Mouse (Mus musculus) hindbrain, embryonic 15.5 days (tissue): ENCODE measurements around the gene Vax2. TPM values are rescaled to one million over a fixed set of nuclear protein-coding genes. Genes with fewer than 3 reads are reported as not detected.

Experiments
- ATAC-seq: fragments of 200-750 bp; cut with Nextera tagmentation; 2 replicates; pipeline ENCODE4 v1.8.0; 2017; ENCODE audit warnings: low read depth, moderate number of reproducible peaks, moderate TSS enrichment; ENCODE audit not compliant: low FRiP score
- H3K27ac ChIP-seq: fragments of 300-500 bp; sonication (generic); replicated peaks from 2 replicates; pipeline ENCODE4 v1.5.1; 2015; ENCODE audit warnings: mild to moderate bottlenecking, inconsistent platforms
- H3K27me3 ChIP-seq: fragments of 300-500 bp; sonication (generic); 2 replicates; pipeline ENCODE4 v1.6.1; 2015; ENCODE audit warnings: control low read depth, inconsistent platforms
- H3K36me3 ChIP-seq: fragments of 300-500 bp; sonication (generic); 2 replicates; pipeline ENCODE4 v1.6.1; 2015; ENCODE audit warnings: control low read depth, inconsistent platforms
- H3K4me1 ChIP-seq: fragments of 300-500 bp; sonication (generic); replicated peaks from 2 replicates; pipeline ENCODE4 v1.6.1; 2015; ENCODE audit warnings: control low read depth, inconsistent platforms
- H3K4me2 ChIP-seq: fragments of 300-500 bp; sonication (generic); 2 replicates; pipeline ENCODE4 v1.6.1; 2015; ENCODE audit warnings: moderate library complexity, mild to moderate bottlenecking, inconsistent platforms
- H3K4me3 ChIP-seq: fragments of 300-500 bp; sonication (generic); 2 replicates; pipeline ENCODE4 v1.5.1; 2015; ENCODE audit warnings: mild to moderate bottlenecking, inconsistent platforms
- H3K9ac ChIP-seq: fragments of 300-500 bp; sonication (generic); 2 replicates; pipeline ENCODE4 v1.6.1; 2015; ENCODE audit warnings: inconsistent platforms
- H3K9me3 ChIP-seq: fragments of 300-500 bp; sonication (generic); 2 replicates; pipeline ENCODE4 v1.6.1; 2016; ENCODE audit warnings: control low read depth, inconsistent platforms
- WGBS: fragments of 180-500 bp; shearing (Covaris S2); methylation state at CpG from one replicate; pipeline ENCODE4 v1.1.7; 2015; 5-methylcytosine and 5-hydroxymethylcytosine counted together
- polyA plus RNA-seq: library from polyadenylated mRNA; unstranded; fragments of >200 nt; fragmentation: Nextera tagmentation; extraction: Ambion mirVana; gene quantifications from 2 replicates; pipeline ENCODE4 v1.2.1, GENCODE M21; 2015

Gene Vax2
- 0.34 TPM in 1 of 2 replicates, not detected in the other for polyA plus RNA-seq

DNA sequence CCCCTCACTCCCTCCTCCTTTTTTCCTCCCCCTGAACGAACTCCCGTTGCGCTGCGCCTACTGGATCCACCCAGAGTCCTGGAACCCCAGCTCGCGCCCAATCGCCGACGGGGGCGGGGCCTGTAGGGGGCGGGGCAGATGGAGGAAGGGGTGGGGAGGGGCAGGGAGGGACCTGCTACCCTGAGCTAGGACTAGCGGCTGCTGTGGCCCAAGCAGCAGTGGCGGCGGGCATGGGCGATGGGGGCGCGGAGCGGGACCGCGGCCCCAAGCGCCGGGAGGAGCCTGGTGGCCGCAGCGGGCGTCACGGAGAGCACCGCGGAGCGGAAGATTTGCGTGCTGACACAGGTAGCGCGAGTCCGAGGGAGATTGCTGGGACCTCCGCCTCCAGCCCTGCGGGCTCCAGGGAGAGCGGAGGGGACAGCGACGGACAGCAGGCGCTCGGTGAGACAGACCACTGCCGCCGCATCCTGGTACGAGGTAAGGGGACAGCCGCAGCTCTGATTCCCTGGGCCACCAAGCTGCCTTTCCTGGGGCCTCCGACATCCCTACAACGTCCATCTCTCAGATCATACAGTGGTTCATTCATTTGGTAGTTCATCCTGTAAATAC lies at the start of gene Vax2:
Gene Vax2, plus strand, starts transcription at position 198 of the 609 bp plus-strand sequence.
- H3K36me3 ChIP-seq: no peaks in the 10 kb centered on the region
- peaks cover 26% of the 10 kb centered on the region for H3K4me1 ChIP-seq
- no peak within 1 kb of the TSS for H3K27ac ChIP-seq
- no peaks in the 10 kb centered on the region for H3K9me3 ChIP-seq
- H3K27me3 ChIP-seq: peaks cover 94% of the 10 kb centered on the region
- peak within 1 kb of the TSS; percentile 51 for H3K4me2 ChIP-seq
- 0% methylated on average over 46 of the region's 46 CpGs for WGBS
- H3K9ac ChIP-seq: no peak within 1 kb of the TSS
- peak; percentile 64; the same call in 1 of the 2 replicates for ATAC-seq
- H3K4me3 ChIP-seq: peak within 1 kb of the TSS; percentile 29

DNA sequence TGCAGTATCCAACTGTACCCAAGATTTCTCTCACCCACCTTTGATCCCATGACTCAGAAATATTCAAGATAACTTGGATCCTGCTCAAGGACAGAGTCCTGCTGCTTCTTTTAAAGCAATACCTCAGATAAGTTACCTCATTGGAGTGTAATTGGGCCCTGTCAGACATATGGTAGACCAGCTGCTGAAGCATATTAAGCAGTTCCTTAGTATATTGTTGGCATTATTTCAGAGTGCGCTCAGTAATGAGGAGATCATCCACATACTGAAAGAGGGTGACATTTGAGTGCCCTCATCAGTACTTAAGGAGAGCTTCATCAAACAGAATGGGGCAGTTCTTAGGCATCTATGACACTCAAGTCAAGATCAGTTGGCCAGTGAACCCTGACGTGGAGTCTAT lies 46.1 kb upstream of the Vax2 start:
- H3K36me3 ChIP-seq: no peaks in the 10 kb centered on the region
- 87% methylated on average over 2 of the region's 2 CpGs for WGBS
- H3K27me3 ChIP-seq: no peaks in the 10 kb centered on the region
- H3K4me3 ChIP-seq: no peak overlapping the region
- no peak for ATAC-seq
- H3K27ac ChIP-seq: no peak overlapping the region
- H3K9ac ChIP-seq: no peak overlapping the region
- no peaks in the 10 kb centered on the region for H3K9me3 ChIP-seq
- no peaks in the 10 kb centered on the region for H3K4me1 ChIP-seq
- H3K4me2 ChIP-seq: no peak overlapping the region

DNA sequence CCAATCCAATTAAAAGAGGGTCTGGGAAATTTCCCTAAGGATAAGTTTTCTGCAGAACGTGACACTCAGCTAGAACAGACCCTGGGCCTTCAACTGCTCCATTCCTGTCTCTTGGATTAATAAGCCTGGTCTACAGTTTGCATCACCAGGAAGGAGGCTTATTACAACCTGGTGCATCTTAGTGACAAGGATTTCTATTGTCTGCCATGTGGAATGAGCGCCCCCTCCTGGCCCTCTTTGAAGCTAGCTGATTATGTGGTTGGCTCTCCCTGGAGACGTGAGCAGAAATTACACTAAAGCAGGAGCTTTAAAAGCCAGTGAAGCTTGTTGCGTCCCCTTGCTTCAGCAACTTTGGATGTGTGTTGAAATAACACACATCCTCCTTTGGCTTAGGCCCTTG lies 37.7 kb upstream of the Vax2 start:
- no peak overlapping the region for H3K27ac ChIP-seq
- no peak overlapping the region for H3K4me2 ChIP-seq
- WGBS: 8% methylated on average over 4 of the region's 4 CpGs
- H3K9ac ChIP-seq: no peak overlapping the region
- H3K27me3 ChIP-seq: 0 out of 2 replicates have a peak, but pooled peaks cover 3% of the 10 kb centered on the region
- ATAC-seq: peak; percentile 76
- H3K4me3 ChIP-seq: no peak overlapping the region
- H3K36me3 ChIP-seq: no peaks in the 10 kb centered on the region
- H3K4me1 ChIP-seq: no peaks in the 10 kb centered on the region
- no peaks in the 10 kb centered on the region for H3K9me3 ChIP-seq

DNA sequence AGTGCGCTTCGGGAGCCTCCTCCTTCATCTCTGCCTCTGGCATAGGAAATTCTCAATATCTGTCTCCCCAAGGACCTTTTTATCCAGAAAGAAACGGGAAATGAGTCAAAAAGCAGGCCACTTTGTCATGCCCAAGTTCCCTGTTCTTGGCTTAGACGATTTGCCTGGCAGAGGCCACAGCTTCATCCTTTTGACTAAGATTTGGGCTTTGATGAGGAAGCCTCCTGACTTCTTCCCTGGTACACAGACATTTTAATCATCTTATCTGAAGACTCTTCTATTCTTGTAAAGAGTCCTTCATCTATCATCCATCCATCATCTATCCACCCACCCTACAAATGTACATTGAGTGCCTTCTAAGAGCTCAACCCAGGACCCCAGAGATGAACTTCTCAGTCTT lies 33.3 kb upstream of the Vax2 start, which contains the start of gene Cd207:
Gene Cd207, minus strand, starts transcription at position 101 of the 400 bp plus-strand sequence.
- Histone ChIP-seq H3K4me2 (no peak within 1 kb of the TSS), H3K9ac (no peak within 1 kb of the TSS), H3K4me1 (no peaks in the 10 kb centered on the region), H3K4me3 (no peak within 1 kb of the TSS), H3K9me3 (no peaks in the 10 kb centered on the region), H3K27ac (no peak within 1 kb of the TSS), H3K27me3 (0 out of 2 replicates have a peak, but pooled peaks cover 6% of the 10 kb centered on the region), H3K36me3 (no peaks in the 10 kb centered on the region)
- WGBS: 81% methylated on average over 4 of the region's 4 CpGs
- ATAC-seq: no peak

DNA sequence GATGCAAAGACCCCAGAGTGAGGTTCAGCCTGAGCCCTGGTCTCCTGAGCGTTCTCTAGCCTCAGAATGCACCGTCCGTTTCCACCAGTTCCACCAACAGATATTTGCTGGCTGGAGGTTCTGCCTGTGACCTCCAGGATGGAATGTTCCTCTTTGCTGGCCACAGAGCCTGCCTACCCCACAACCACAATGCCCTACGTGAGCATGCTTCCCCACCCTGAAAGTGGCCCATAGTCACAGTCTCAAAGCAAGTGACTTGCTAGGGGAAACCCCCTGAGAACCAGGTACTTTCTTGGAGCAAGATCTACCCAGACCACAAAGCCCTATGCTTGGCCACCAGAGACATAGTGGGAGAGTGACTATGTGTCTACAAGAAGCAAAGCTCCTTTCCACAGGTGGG lies 21.7 kb upstream of the Vax2 start:
- 84% methylated on average over 4 of the region's 4 CpGs for WGBS
- ATAC-seq: no peak
- Histone ChIP-seq H3K4me3 (no peak overlapping the region), H3K4me1 (no peaks in the 10 kb centered on the region), H3K4me2 (no peak overlapping the region), H3K36me3 (no peaks in the 10 kb centered on the region), H3K9me3 (no peaks in the 10 kb centered on the region), H3K27me3 (peaks cover 69% of the 10 kb centered on the region), H3K9ac (no peak overlapping the region), H3K27ac (no peak overlapping the region)

DNA sequence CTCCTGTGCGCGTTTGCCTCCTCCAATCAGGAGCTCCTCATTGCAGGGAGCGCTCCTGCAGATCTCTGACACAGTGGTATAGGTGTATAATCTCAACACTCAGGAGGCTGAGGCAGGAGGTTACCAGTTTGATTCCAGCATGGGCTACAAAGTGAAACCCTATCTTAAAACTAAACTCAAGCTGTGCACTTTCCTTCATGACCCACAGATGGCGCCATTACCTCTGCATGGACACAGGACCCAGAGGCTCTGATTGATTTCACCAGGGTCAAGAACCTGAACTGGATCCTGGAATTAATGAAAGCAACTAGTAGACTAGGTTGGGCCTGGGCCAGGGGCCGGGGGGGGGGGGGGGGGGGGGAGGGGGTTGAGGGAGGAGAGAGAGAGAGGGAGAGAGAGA lies 20.8 kb upstream of the Vax2 start:
- no peak overlapping the region for H3K4me2 ChIP-seq
- H3K9me3 ChIP-seq: no peaks in the 10 kb centered on the region
- no peaks in the 10 kb centered on the region for H3K4me1 ChIP-seq
- no peak overlapping the region for H3K9ac ChIP-seq
- H3K4me3 ChIP-seq: no peak overlapping the region
- no peak for ATAC-seq
- H3K36me3 ChIP-seq: no peaks in the 10 kb centered on the region
- H3K27ac ChIP-seq: no peak overlapping the region
- H3K27me3 ChIP-seq: peaks cover 74% of the 10 kb centered on the region
- 19% methylated on average over 4 of the region's 5 CpGs for WGBS

DNA sequence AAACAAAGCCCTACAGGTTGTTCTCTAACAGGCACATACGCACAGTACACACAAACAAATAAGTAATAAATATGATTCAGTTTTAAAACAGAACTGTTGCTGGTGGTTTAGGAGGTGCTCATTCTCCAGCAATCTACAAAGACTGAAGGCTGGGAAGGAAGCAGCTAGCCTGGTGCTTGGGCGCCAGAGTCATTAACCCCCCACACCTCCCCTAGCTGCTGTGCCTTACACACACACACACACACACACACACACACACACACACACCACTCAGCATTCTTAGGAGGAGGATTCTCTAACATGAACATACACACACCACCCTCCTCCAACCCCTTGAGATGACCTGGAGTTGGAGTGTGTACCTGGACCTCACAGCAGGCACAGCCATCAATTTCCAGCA lies 20.1 kb upstream of the Vax2 start:
- H3K4me3 ChIP-seq: no peak overlapping the region
- H3K36me3 ChIP-seq: no peaks in the 10 kb centered on the region
- H3K9ac ChIP-seq: no peak overlapping the region
- no peak for ATAC-seq
- no peak overlapping the region for H3K4me2 ChIP-seq
- no peaks in the 10 kb centered on the region for H3K4me1 ChIP-seq
- H3K27ac ChIP-seq: no peak overlapping the region
- 65% methylated on average over 2 of the region's 2 CpGs for WGBS
- H3K9me3 ChIP-seq: no peaks in the 10 kb centered on the region
- H3K27me3 ChIP-seq: peaks cover 77% of the 10 kb centered on the region

DNA sequence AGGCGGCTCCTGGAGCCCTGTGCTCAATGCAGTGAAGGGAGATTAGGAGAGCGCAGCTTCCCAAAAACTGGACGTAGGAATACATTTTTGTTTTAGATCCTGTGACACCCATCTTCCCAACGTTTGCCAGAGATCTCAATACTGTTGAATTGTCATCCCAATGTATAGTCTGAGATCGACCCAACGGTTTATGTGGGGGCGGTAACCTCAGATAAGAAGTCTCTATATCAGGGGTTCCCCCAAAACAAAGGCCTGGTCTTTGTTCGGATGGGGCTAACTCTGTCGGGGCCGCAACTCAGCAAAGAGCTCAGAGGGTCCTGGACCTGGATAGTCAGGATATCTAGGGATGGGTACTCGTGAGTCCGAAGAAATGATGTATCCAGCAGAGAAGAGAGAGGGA lies 18.1 kb upstream of the Vax2 start:
- no peak overlapping the region for H3K4me2 ChIP-seq
- H3K9ac ChIP-seq: no peak overlapping the region
- no peaks in the 10 kb centered on the region for H3K9me3 ChIP-seq
- no peak for ATAC-seq
- 1% methylated on average over 12 of the region's 12 CpGs for WGBS
- H3K4me3 ChIP-seq: no peak overlapping the region
- no peaks in the 10 kb centered on the region for H3K36me3 ChIP-seq
- no peaks in the 10 kb centered on the region for H3K4me1 ChIP-seq
- no peak overlapping the region for H3K27ac ChIP-seq
- peaks cover 90% of the 10 kb centered on the region for H3K27me3 ChIP-seq

DNA sequence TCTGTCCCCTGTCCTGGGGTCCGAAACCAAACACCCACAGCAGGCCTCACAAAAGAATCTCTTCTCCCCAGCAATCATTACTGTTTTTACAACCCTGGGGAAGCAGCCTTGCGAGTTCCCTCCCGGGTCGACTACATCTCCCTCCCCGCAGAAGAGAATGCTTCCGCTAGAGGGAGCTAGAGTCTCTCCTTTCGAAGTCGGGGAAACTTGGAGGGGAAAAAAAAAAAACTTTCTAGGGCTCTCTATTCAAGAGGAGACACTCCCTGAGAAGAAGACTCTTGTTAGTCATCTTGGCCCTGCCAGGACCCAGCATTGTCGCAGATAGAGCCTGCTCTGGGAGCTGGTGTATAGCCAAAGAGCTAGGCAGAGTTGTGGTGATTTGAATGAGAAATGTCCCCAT lies 17.2 kb upstream of the Vax2 start:
- Histone ChIP-seq H3K4me2 (no peak overlapping the region), H3K4me3 (no peak overlapping the region), H3K9me3 (no peaks in the 10 kb centered on the region), H3K9ac (no peak overlapping the region), H3K27me3 (peaks cover 94% of the 10 kb centered on the region), H3K4me1 (no peaks in the 10 kb centered on the region), H3K27ac (no peak overlapping the region), H3K36me3 (no peaks in the 10 kb centered on the region)
- WGBS: under 1% methylated on average over 9 of the region's 9 CpGs
- ATAC-seq: no peak

DNA sequence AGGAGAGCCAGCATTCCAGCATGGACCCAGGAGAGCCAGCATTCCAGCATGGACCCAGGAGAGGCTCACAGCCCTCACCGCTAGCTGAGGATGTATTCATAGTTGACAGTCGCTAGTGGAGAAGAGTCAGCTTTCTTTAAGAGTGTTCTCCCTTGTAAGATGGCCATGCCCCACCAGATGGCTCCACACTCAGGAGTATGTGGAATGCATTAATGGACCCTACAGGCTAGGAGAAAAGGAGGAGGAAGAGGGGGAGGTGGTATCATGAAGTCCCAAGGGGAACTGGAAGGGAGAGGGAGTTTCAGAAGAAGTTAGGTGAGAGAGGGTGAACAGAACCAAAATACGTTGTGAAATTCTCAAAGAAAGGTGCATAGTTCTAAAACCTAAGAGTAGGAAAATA lies 15.3 kb upstream of the Vax2 start:
- Histone ChIP-seq H3K4me2 (no peak overlapping the region), H3K4me3 (no peak overlapping the region), H3K27ac (no peak overlapping the region), H3K27me3 (peaks cover 95% of the 10 kb centered on the region), H3K9me3 (no peaks in the 10 kb centered on the region), H3K36me3 (no peaks in the 10 kb centered on the region), H3K9ac (no peak overlapping the region), H3K4me1 (no peaks in the 10 kb centered on the region)
- WGBS: 18% methylated on average over 3 of the region's 3 CpGs
- ATAC-seq: no peak

DNA sequence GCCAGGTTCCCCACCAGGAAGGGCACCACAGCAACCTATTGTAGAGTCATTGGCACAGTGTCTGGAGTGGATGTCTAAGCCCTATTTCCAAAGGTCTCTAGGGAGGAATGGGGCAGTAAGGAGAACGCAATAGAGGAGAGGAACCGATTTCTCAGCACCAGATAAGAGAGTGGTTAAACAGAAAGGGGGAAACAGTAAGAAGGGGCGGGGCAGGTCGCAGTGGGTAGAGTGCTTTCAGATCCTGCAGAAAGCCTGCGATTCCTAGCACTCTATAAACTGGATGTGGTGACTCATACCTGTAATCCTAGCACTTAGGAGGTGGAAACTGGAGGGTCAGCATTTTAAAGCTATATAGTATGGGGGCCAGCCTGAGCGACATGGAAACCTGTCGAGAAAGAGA lies 14.4 kb upstream of the Vax2 start:
- ATAC-seq: no peak
- H3K4me2 ChIP-seq: no peak overlapping the region
- under 1% methylated on average over 7 of the region's 7 CpGs for WGBS

DNA sequence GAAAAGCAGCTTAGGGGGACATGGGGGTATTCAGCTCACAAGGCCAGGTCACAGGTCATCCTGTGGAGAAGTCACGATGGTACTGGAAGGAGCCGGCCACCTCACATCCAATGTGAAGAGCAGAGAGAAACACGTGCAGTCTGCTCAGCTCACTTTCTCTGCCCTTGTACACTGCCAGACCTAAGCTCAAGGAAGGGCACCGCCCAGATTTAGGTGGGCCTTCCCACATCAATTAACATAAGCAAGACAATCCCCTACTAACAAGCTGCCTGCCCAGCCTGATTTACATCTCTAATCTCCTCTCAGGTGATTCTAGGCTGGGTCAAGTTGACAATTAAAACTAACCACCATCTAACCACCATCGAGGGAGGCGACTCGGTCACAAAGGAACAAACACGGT lies 13.1 kb upstream of the Vax2 start:
- H3K27ac ChIP-seq: no peak overlapping the region
- no peaks in the 10 kb centered on the region for H3K36me3 ChIP-seq
- H3K4me2 ChIP-seq: no peak overlapping the region
- H3K27me3 ChIP-seq: peaks cover 89% of the 10 kb centered on the region
- 0 out of 2 replicates have a peak, but pooled peaks cover 3% of the 10 kb centered on the region for H3K4me1 ChIP-seq
- no peaks in the 10 kb centered on the region for H3K9me3 ChIP-seq
- ATAC-seq: no peak
- H3K4me3 ChIP-seq: no peak overlapping the region
- WGBS: under 1% methylated on average over 8 of the region's 8 CpGs
- H3K9ac ChIP-seq: no peak overlapping the region

More for the DNA sequence above, 14.4 kb upstream of the Vax2 start:
- Histone ChIP-seq H3K9ac (no peak overlapping the region), H3K27ac (no peak overlapping the region), H3K27me3 (peaks cover 94% of the 10 kb centered on the region), H3K4me1 (no peaks in the 10 kb centered on the region), H3K4me3 (no peak overlapping the region), H3K9me3 (no peaks in the 10 kb centered on the region), H3K36me3 (no peaks in the 10 kb centered on the region)

DNA sequence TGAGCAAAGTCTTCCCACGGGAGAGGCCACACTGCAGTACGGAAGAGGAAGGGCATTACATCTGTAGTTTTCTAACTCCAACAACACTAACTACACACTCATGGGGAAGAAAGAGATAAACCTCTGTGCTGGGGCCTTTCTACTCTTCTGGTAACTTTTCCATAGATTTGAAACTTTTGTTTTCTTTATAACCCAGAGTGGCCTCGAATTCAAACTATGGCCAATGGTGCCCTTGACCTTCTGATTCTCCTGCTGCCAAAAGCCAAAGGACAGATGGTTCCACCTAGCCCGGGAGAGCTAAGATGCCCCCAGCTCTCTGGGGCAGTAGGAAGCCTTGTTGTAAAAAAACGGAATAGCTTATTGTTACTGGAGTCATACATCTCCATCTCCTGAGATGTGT lies 11.1 kb upstream of the Vax2 start:
- Histone ChIP-seq H3K9ac (no peak overlapping the region), H3K36me3 (no peaks in the 10 kb centered on the region), H3K9me3 (no peaks in the 10 kb centered on the region), H3K27ac (no peak overlapping the region), H3K4me3 (no peak overlapping the region), H3K27me3 (peaks cover 86% of the 10 kb centered on the region), H3K4me2 (no peak overlapping the region), H3K4me1 (0 out of 2 replicates have a peak, but pooled peaks cover 3% of the 10 kb centered on the region)
- ATAC-seq: no peak
- WGBS: under 1% methylated on average over 5 of the region's 5 CpGs
